Mouse (Mus musculus) activated CD4-positive, CD25-positive, alpha-beta regulatory T cell, adult 9 weeks (primary cell): Measurements from ENCODE around the gene Plin4. TPM values are rescaled to one million over a fixed set of nuclear protein-coding genes. Genes with fewer than 3 reads are reported as not detected.

ENCODE experiments used
- polyA plus RNA-seq: library from polyadenylated mRNA; unstranded; fragments of 100-300 nt; shearing (Covaris generic); gene quantifications from one replicate; pipeline ENCODE4 v1.2.1, GENCODE M21; 2017

Gene Plin4
- not detected for polyA plus RNA-seq

GRCm38 (mm10) chr17:56109219-56110051, at the start of gene Plin4:
TSS of gene Plin4 (minus strand) at chr17:56109803.

DNA sequence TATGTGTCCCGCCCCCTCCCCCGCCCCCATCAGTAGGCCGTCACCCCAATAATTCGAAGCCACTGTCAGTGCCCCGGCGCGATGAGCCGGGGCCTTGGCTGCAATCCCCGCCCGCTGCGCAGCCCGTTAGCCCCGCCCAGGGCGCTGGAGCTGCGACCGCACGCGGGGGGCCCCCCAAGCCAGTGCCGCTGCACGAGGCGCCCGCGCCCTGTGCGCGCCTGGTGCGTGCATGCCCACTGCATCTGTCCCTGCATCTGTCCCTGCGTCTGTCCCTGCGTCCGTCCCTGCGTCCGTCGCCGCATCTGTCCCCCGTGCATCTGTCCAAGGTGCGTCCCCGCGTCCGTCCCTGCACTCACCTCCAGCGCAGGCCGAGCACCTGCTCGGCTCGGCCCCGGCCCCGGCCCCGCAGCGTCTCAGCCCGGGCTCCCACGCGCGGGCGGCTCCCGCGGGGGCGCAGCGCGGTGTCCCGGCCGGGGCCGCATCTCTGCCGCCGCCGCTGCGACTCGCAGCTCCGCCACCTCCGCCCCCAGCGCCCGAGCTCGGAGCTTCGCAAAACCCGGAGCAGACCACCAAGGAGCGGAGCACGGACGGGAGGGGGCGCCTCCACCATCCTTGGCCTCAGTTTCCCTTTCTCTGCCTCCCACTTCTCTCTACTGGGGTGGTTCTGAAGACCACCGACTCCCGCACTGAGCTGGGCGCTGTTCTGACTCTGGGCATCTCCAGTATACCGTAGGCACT, 30.4 kb upstream of the Plin4 start, which contains the start of gene Sema6b:
Gene Sema6b (minus strand): TSS at position 486 of the 738 bp plus-strand sequence.

GRCm38 (mm10) chr17:56121826-56122225, 12.2 kb upstream of the Plin4 start, which contains the start of gene Lrg1:
TSS of gene Lrg1 (minus strand) at chr17:56122001.

GRCm38 (mm10) chr17:56117251-56117710, 7.7 kb upstream of the Plin4 start, which contains the start of gene Plin5:
TSS of gene Plin5 (minus strand) at chr17:56117596.

GRCm38 (mm10) chr17:56078880-56079795, 30.5 kb downstream of the Plin4 start, which contains the start of gene Hdgfl2:
TSS of gene Hdgfl2 (plus strand) at chr17:56079634.

GRCm38 (mm10) chr17:56074827-56075208, 34.8 kb downstream of the Plin4 start, which contains the start of gene Ubxn6:
TSS of gene Ubxn6 (minus strand) at chr17:56075028.

Other genes starting within 250 kb of the Plin4 start
- gene Zfp119a, start 230.9 kb downstream of the Plin4 start, polyA plus RNA-seq = 23.6 TPM
- gene Zfp959, start 217.7 kb downstream of the Plin4 start, polyA plus RNA-seq = 29.5 TPM
- 11.9 TPM for gene Zfp119b, start 160.3 kb downstream of the Plin4 start, polyA plus RNA-seq
- gene Ebi3, start 157.2 kb downstream of the Plin4 start, polyA plus RNA-seq = 82.9 TPM
- gene Yju2, start 150.7 kb downstream of the Plin4 start, polyA plus RNA-seq = 32.8 TPM
- gene Shd, start 139.3 kb downstream of the Plin4 start, polyA plus RNA-seq = not detected
- not detected for gene Fsd1, start 123.3 kb downstream of the Plin4 start, polyA plus RNA-seq
- gene Stap2, start 104.2 kb downstream of the Plin4 start, polyA plus RNA-seq = 0.49 TPM
- 36.2 TPM for gene Mpnd, start 104.1 kb downstream of the Plin4 start, polyA plus RNA-seq
- gene Sh3gl1, start 73.2 kb downstream of the Plin4 start, polyA plus RNA-seq = 164 TPM
- 1.2 TPM for gene Chaf1a, start 69.4 kb downstream of the Plin4 start, polyA plus RNA-seq
- 75.5 TPM for gene Ubxn6, start 34.8 kb downstream of the Plin4 start, polyA plus RNA-seq
- gene Hdgfl2, start 30.2 kb downstream of the Plin4 start, polyA plus RNA-seq = 139 TPM
- not detected for gene Plin5, start 7.8 kb upstream of the Plin4 start, polyA plus RNA-seq
- not detected for gene Lrg1, start 12.2 kb upstream of the Plin4 start, polyA plus RNA-seq
- gene Sema6b, start 30.5 kb upstream of the Plin4 start, polyA plus RNA-seq = not detected
- gene Tnfaip8l1, start 52.7 kb upstream of the Plin4 start, polyA plus RNA-seq = 34.1 TPM
- gene Mydgf, start 74.1 kb upstream of the Plin4 start, polyA plus RNA-seq = 60.7 TPM
- gene Dpp9, start 109.1 kb upstream of the Plin4 start, polyA plus RNA-seq = 40.5 TPM
- 3.4 TPM for gene Fem1a, start 147.0 kb upstream of the Plin4 start, polyA plus RNA-seq
- gene Ticam1, start 167.0 kb upstream of the Plin4 start, polyA plus RNA-seq = 8.1 TPM
- gene Plin3, start 183.1 kb upstream of the Plin4 start, polyA plus RNA-seq = 40.9 TPM
- gene Arrdc5, start 190.5 kb upstream of the Plin4 start, polyA plus RNA-seq = not detected
- 25.1 TPM for gene Uhrf1, start 193.5 kb upstream of the Plin4 start, polyA plus RNA-seq
- gene Kdm4b, start 216.3 kb upstream of the Plin4 start, polyA plus RNA-seq = 15.9 TPM